32 mouse cellular contexts compared by ENCODE assay signal in genomic region chr13:36541287-36541780, GRCm38 (mm10).
DNase-seq lines count a peak whose midpoint lies in the region; ATAC-seq and TF ChIP-seq lines count a peak whose summit lies in the region.
"Had no signal": no experiment of that assay in that cellular context is flagged by ENCODE, and none has a peak within 500 bp of the region (broad histone marks: within the 10 kb centered on the region; RNA-seq: fewer than 3 reads in every experiment).

No protein-coding gene starts in this region.

- H3K4me1 ChIP-seq in heart, embryonic 12.5 days (replicated peaks) = peaks cover 19% of the 10 kb centered on the region
- H3K4me1 ChIP-seq in lung, adult 2 months (ENCODE audit: control insufficient read depth, insufficient read depth, low read length) = no peaks in the 10 kb centered on the region
- H3K4me1 ChIP-seq in limb, embryonic 10.5 days = peaks cover 32% of the 10 kb centered on the region

- no peaks in the 10 kb centered on the region for H3K27me3 ChIP-seq in heart, embryonic 12.5 days (replicated peaks)
- no peaks in the 10 kb centered on the region for H3K27me3 ChIP-seq in limb, embryonic 10.5 days (ENCODE audit: low read depth, poor library complexity, severe bottlenecking)
- H3K27me3 ChIP-seq: embryonic facial prominence, embryonic 15.5 days; forebrain, embryonic 12.5 days; hindbrain, embryonic 15.5 days; limb, embryonic 13.5 days; midbrain, embryonic 12.5 days had no signal

- no peak for ATAC-seq in heart, embryonic 12.5 days (ENCODE audit: insufficient number of reproducible peaks, low FRiP score)
- ATAC-seq: forebrain, postnatal 0 days; inflammation-experienced regulatory T-cells, adult 6 months had no signal

- WGBS in heart, embryonic 12.5 days = 78% methylated on average over 2 of the region's 2 CpGs
- WGBS in lung, adult 2 months = 64% methylated on average over 2 of the region's 2 CpGs
- WGBS in limb, embryonic 10.5 days = 87% methylated on average over 2 of the region's 2 CpGs

- H3K9ac ChIP-seq in heart, embryonic 12.5 days = no peak overlapping the region
- H3K9ac ChIP-seq: embryonic facial prominence, embryonic 15.5 days; forebrain, embryonic 12.5 days; forebrain, postnatal 0 days; hindbrain, embryonic 15.5 days; limb, embryonic 13.5 days; midbrain, embryonic 12.5 days had no signal

- no peak overlapping the region for H3K4me3 ChIP-seq in heart, embryonic 12.5 days
- H3K4me3 ChIP-seq in lung, adult 2 months (replicated peaks; ENCODE audit: extremely low read depth, low read depth, low read length) = no peak overlapping the region
- H3K4me3 ChIP-seq in limb, embryonic 10.5 days = no peak overlapping the region
- H3K4me3 ChIP-seq: embryonic facial prominence, embryonic 10.5 days; embryonic facial prominence, embryonic 15.5 days; forebrain, embryonic 12.5 days; hindbrain, embryonic 10.5 days; hindbrain, embryonic 15.5 days; layer of hippocampus, adult 2 months; left cerebral cortex, adult 2 months; limb, embryonic 13.5 days; midbrain, embryonic 12.5 days had no signal

- no peak for TF ChIP-seq POLR2A in lung, adult 2 months (IDR thresholded peaks at IDR 0.05; ENCODE audit: borderline replicate concordance, extremely low read depth, low read depth, low read length)

- intact Hi-C loops in heart, postnatal 25 days (cut with DNase I) = no loop called here

- no peak for TF ChIP-seq CTCF in lung, adult 2 months (IDR thresholded peaks at IDR 0.05; ENCODE audit: insufficient read depth, low read length)

- H3K36me3 ChIP-seq in heart, embryonic 12.5 days = no peaks in the 10 kb centered on the region
- H3K36me3 ChIP-seq in limb, embryonic 10.5 days = no peaks in the 10 kb centered on the region
- H3K36me3 ChIP-seq: embryonic facial prominence, embryonic 10.5 days; embryonic facial prominence, embryonic 15.5 days; forebrain, embryonic 12.5 days; hindbrain, embryonic 10.5 days; hindbrain, embryonic 15.5 days; limb, embryonic 13.5 days; midbrain, embryonic 12.5 days had no signal

- no peak overlapping the region for H3K4me2 ChIP-seq in heart, embryonic 12.5 days
- H3K4me2 ChIP-seq: embryonic facial prominence, embryonic 15.5 days; forebrain, embryonic 12.5 days; hindbrain, embryonic 15.5 days; limb, embryonic 13.5 days; liver, embryonic 11.5 days; midbrain, embryonic 12.5 days had no signal

- no peak overlapping the region for H3K27ac ChIP-seq in heart, embryonic 12.5 days (ENCODE audit: poor library complexity, severe bottlenecking)
- H3K27ac ChIP-seq in limb, embryonic 10.5 days = no peak overlapping the region
- H3K27ac ChIP-seq: embryonic facial prominence, embryonic 10.5 days; embryonic facial prominence, embryonic 15.5 days; forebrain, embryonic 12.5 days; hindbrain, embryonic 15.5 days; layer of hippocampus, adult 2 months; left cerebral cortex, adult 2 months; limb, embryonic 13.5 days; midbrain, embryonic 12.5 days had no signal

- peak; percentile 38 to 71 for DNase-seq in heart, adult 18-20 months
- DNase-seq in lung, postnatal 10 days = peak; percentile 15
- no peak for DNase-seq in lung, adult 2 months
- peak; percentile 77 for DNase-seq in adipocyte (ENCODE audit: low spot score)
- peak; percentile 26 for DNase-seq in heart, postnatal 25 days (ENCODE audit: low spot score)
- DNase-seq in limb, embryonic 10.5 days (ENCODE audit: low spot score) = no peak
- DNase-seq: adrenal gland, adult 2 months; adrenal gland, postnatal 36 days; cerebellum, adult 18-20 months; cerebellum, postnatal 10 days; forebrain, postnatal 0 days; gastrocnemius, postnatal 14 days; kidney, adult 2 months; kidney, postnatal 36 days; lung, postnatal 14 days; retina, postnatal 1 day; right cerebral cortex, postnatal 14 days; spleen, adult 18-20 months; thymus, adult 2 months; thymus, postnatal 36 days had no signal

- peaks cover 6% of the 10 kb centered on the region for H3K9me3 ChIP-seq in heart, embryonic 12.5 days (replicated peaks)
- no peaks in the 10 kb centered on the region for H3K9me3 ChIP-seq in limb, embryonic 10.5 days (replicated peaks)
- H3K9me3 ChIP-seq: embryonic facial prominence, embryonic 15.5 days; forebrain, embryonic 12.5 days; hindbrain, embryonic 10.5 days; hindbrain, embryonic 15.5 days; midbrain, embryonic 12.5 days had no signal

Comparison
In these comparisons a context has a peak if more than half of its experiments do, and no peak if none do; other contexts are left out.
1. DNase-seq: peak in heart, adult 18-20 months (2 of 2), lung, postnatal 10 days (single experiment), adipocyte (single experiment) and heart, postnatal 25 days (single experiment); none in lung, adult 2 months (single experiment) and limb, embryonic 10.5 days (single experiment).